Mouse (Mus musculus) spleen, postnatal 10 days (tissue): ENCODE measurements around the gene Sod3.

ENCODE experiments used
- DNase-seq, 2 experiments: peaks; one replicate each; pipeline ENCODE4 v3.0.0; 2021 to 2022; ENCODE audit warnings: low spot score in 2 of 2

Sod3 gene

GRCm38 (mm10) chr5:52382837-52383236 lies 19.2 kb downstream of the Sod3 start:
- no peak for DNase-seq

GRCm38 (mm10) chr5:52383748-52384147 lies 20.2 kb downstream of the Sod3 start:
- DNase-seq, result no peak

- DNase-seq, result no peak
Observed at GRCm38 (mm10) chr5:52386016-52386415, 22.4 kb downstream of the Sod3 start.

GRCm38 (mm10) chr5:52388092-52388749 lies 24.6 kb downstream of the Sod3 start:
- no peak for DNase-seq

DNA sequence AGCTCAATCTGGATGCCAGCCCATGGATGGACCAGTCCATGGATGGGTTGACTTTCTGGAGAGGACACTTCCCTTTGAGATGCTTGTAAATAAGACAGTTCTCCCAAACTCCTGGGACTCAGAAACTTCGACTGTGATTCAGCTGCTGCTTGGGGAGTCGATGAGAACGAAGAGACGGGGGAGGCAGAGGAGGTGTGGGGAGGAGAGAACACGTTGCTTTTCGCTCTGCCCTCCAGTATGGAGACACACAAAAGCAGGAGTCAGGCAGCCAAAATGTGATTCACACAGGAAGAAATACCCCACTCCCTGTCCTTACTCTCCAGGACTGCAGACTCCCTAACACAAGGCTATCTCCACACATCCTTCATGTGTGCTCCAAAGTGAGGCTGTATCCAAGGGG lies 26.8 kb downstream of the Sod3 start:
- DNase-seq, result no peak

DNA sequence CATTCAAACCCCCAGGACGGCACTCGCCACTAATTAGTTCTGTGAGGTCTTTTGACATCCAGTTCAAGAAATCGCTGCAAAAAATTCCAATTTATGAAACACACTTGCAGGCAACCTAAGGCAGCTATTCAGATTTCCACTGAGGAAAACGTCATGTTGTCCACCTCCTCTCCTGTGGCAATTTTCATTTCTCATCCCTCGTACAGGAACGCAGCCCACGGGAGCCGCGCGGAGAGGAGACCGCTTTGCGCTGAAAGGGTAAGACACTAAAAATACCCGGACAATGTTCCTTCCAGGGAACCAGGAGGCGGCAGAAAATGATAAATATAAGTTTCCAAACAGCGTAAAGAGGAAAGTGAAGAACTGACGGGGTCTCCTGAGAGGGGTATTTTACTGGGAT lies 27.9 kb downstream of the Sod3 start:
- no peak for DNase-seq

- DNase-seq, result no peak
Observed at GRCm38 (mm10) chr5:52393756-52394155, 30.2 kb downstream of the Sod3 start.

DNA sequence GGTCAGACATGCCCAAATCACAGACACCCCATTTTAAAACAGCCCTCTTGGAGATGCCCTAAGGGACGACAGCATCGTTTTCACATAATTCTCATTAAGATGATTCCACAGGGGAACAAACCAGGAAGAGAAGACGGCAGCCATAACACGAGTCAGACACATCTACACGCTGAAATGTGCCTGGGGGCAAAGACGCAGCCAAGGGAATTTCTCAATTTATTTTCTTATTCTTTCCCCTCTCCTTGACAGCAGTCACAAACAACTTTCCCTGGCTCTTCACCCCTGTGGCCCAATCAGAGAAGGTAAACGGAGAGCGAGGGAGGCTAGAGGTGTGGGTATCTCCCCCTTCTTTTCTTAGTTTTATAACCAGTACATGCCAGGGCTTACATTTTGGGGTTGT lies 40.8 kb downstream of the Sod3 start:
- no peak for DNase-seq

DNA sequence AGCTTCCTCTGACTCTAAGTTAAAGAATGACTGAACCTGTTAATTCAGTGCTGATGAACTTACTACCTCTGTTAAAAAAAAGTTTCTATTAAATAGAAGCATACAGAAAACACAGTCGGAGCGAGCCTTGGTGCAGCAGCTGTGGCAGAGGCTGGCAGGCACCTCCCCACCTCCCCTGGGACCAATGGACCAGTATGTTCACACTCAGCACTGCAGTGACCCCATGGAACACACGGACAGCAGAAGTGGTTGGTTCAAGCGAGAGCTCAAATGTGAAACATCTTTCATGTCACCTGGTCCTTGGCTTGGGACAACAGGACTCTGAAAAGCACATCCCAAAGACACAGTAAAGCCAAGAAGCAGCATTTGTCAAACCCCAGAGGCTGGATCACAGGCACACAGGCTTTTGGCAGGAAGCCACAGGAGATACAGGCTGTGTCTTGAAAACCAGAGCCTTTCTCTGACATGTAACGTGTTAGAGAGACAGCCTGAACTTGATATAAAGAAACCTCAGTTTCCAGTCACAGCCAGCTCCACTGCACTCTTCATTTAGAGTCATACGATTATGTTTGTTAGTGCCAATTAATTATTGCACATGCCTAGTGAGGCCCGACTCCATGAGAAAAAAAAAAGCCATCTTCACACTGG lies 45.2 kb downstream of the Sod3 start:
- DNase-seq, result no peak

- DNase-seq, result no peak
Observed at GRCm38 (mm10) chr5:52410197-52410596, 46.6 kb downstream of the Sod3 start.

DNA sequence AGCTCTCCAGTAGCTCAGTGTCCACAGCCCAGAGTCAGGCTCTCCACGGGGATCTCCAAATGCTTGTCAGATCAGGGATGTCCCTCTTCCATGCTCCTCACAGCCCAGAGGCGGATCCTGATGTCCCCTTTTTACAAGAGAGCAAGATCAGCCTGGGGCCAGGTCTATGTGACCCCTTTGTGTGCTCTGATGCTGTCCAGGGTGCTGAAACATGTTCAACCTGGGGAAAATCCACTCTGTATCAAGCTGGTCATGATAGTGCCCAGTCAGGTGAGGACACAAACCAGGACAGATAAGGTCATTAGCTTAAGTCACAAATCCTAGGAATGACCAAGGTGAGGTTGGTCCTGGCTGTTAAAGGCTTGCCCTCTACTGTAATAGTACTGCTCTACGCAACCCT lies 48.0 kb downstream of the Sod3 start:
- DNase-seq, result peak in 1 of 2 experiments; percentile 18

DNA sequence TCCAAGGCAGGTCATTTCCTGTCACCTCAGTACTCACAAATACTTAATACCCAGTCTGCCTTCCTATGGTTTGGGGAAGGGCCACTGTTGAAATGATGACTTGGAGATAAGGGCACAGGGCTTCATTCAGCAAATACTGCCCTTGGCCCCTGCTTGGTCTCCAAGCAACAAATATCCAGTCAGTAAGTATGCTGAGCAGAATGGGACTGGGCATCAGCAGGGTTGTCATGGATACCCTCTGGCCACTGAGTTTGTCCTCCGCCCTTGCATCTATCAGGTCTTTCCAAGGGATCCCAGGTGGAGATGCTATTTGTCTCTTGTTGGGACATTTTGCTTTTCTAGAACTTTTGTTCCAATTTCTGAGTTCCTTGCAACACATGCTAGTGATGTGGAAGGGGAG lies 51.6 kb downstream of the Sod3 start:
- DNase-seq, result no peak

DNA sequence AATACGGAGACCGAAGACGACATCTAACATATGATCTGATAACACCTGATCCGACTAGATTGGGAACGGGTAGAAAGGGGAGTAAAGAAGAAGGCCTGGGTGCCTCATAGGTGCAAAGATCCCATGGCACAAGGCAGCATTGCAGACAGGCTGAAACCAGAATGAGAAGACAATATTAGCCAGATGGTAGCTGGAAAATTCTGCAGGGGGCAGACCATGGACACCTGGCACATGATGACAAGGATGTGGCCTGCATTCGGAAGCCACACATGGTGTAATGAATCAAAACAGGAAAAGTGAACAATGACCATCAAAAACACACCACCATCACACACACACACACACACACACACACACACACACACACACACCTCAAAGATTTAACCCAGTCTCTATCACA lies 52.3 kb downstream of the Sod3 start:
- DNase-seq, result no peak

DNA sequence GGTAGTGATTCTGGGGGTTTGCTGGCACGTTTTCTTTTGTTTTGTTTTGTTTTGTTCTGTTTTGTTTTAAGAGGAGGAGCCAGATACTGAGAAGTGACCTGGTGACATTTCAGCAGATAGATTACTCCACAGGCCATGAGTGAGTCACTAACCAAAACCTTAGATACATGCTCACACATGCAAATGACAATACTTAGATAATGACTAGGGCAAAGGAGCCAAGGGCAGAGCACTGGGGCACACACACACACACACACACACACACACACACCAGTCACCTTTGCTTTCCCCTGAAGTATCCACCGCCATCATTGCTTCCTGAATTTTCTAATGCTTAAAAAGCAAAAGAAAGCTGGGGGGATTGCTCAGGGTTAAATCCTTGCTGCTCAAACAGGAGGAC lies 52.9 kb downstream of the Sod3 start:
- DNase-seq, result no peak
